Mouse (Mus musculus) neutrophil, adult 5-6 weeks (primary cell): ENCODE data around the gene Aadac. TPM values are rescaled to one million over a fixed set of nuclear protein-coding genes. Genes with fewer than 3 reads are reported as not detected.
A peak's percentile ranks its signal among the peaks of the same experiment; 100 is the strongest.

Experiments
- ATAC-seq: fragments of 151-379, 151-347 bp; 2 replicates; pipeline ENCODE4 v1.8.0; 2017; ENCODE audit warnings: mild to moderate bottlenecking, moderate TSS enrichment; ENCODE audit not compliant: insufficient number of reproducible peaks, poor library complexity, low FRiP score, severe bottlenecking; ENCODE audit errors: extremely low read depth
- total RNA-seq: library from RNA; stranded (forward); fragments of 200-1000 nt; gene quantifications from 2 replicates; pipeline ENCODE4 v1.2.3, GENCODE M21; 2017

The Aadac gene
- not detected in 2 replicates for total RNA-seq

- no peak for ATAC-seq
Observed at GRCm38 (mm10) chr3:60025417-60025816, at the start of gene Aadac. Gene Aadac, plus strand, starts transcription at chr3:60025717.

GRCm38 (mm10) chr3:60003622-60004021 lies 21.9 kb upstream of the Aadac start:
- no peak for ATAC-seq

GRCm38 (mm10) chr3:60006443-60006842 lies 19.1 kb upstream of the Aadac start, which contains the start of gene Aadacl2:
Gene Aadacl2, plus strand, starts transcription at chr3:60006743.
- ATAC-seq = no peak

GRCm38 (mm10) chr3:60031511-60031910 lies 6.0 kb downstream of the Aadac start:
- ATAC-seq = no peak

GRCm38 (mm10) chr3:60046221-60046913 lies 20.9 kb downstream of the Aadac start:
- no peak for ATAC-seq

- ATAC-seq = no peak
Observed at GRCm38 (mm10) chr3:60053231-60053927, 27.9 kb downstream of the Aadac start.

GRCm38 (mm10) chr3:60053931-60054330 lies 28.4 kb downstream of the Aadac start:
- no peak for ATAC-seq

GRCm38 (mm10) chr3:60056451-60056850 lies 30.9 kb downstream of the Aadac start:
- no peak for ATAC-seq

GRCm38 (mm10) chr3:60057070-60057808 lies 31.7 kb downstream of the Aadac start:
- no peak for ATAC-seq

- no peak for ATAC-seq
Observed at GRCm38 (mm10) chr3:60057809-60058082, 32.2 kb downstream of the Aadac start.

GRCm38 (mm10) chr3:60078883-60079415 lies 53.4 kb downstream of the Aadac start:
- no peak for ATAC-seq

- ATAC-seq = peak; percentile 94
Observed at GRCm38 (mm10) chr3:60080572-60080971, 55.1 kb downstream of the Aadac start.

- no peak for ATAC-seq
Observed at GRCm38 (mm10) chr3:60081648-60082047, 56.1 kb downstream of the Aadac start, which contains the start of gene Sucnr1. Gene Sucnr1, plus strand, starts transcription at chr3:60081869.

GRCm38 (mm10) chr3:60082746-60083145 lies 57.2 kb downstream of the Aadac start:
- ATAC-seq = no peak

GRCm38 (mm10) chr3:60085729-60086128 lies 60.2 kb downstream of the Aadac start:
- no peak for ATAC-seq

Other genes with a start within 250 kb of the Aadac start
- not detected in 2 replicates for gene Gm8298, start 164.7 kb upstream of the Aadac start, total RNA-seq
- gene C130079G13Rik, start 100.5 kb upstream of the Aadac start, total RNA-seq = not detected in 2 replicates
- gene Aadacl2, start 19.0 kb upstream of the Aadac start, total RNA-seq = not detected in 2 replicates
- gene Sucnr1, start 56.2 kb downstream of the Aadac start, total RNA-seq = not detected in 2 replicates